17 mouse cellular contexts compared by ENCODE assay signal in the genomic region with DNA sequence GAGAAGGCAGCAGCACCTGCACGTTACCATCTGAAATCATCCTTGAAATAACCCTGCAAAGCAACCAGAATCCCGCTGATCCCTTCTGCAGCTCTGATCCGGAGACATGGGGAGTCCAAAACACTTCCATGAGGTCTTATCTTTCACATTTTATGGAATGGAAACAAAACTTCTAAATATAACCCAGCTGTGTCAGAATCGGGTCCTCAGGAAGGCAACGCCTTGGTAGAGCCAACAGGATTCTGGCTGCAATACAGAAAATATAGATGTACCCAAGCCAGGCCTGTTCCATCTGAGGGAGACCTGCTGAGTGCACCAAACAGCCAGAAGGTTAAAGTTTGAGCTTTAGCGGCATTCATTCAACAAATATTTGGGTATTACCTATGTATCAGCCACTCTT. TPM values are rescaled to one million over a fixed set of nuclear protein-coding genes. Genes with fewer than 3 reads are reported as not detected.
DNase-seq lines count a peak whose midpoint lies in the region; ATAC-seq and TF ChIP-seq lines count a peak whose summit lies in the region.
"Had no signal": no experiment of that assay in that cellular context is flagged by ENCODE, and none has a peak within 500 bp of the region (broad histone marks: within the 10 kb centered on the region; RNA-seq: fewer than 3 reads in every experiment).

No protein-coding gene starts in this region.

- intact Hi-C loops in heart, adult 2 months (cut with DNase I), result no loop called here
- intact Hi-C loops in heart, postnatal 25 days (cut with DNase I), result no loop called here

- no peak for DNase-seq in heart, adult 2 months
- no peak for DNase-seq in heart, postnatal 25 days (ENCODE audit: low spot score)
- peak; percentile 31 for DNase-seq in lung, embryonic 14.5 days
- DNase-seq in lung, postnatal 14 days, result no peak
- DNase-seq in heart, postnatal 4 days, result peak; percentile 26
- DNase-seq: adrenal gland, adult 8-10 months; cerebellum, adult 2 months; forebrain, postnatal 0 days; kidney, adult 11 months; left cerebral cortex, postnatal 4 days; liver, postnatal 0 days had no signal

- H3K27me3 ChIP-seq in heart, adult 2 months (ENCODE audit: control insufficient read depth, insufficient read depth, low read length), result no peaks in the 10 kb centered on the region
- H3K27me3 ChIP-seq in lung, embryonic 14.5 days (ENCODE audit: insufficient read depth, low read length), result no peaks in the 10 kb centered on the region
- no peaks in the 10 kb centered on the region for H3K27me3 ChIP-seq in heart, embryonic 15.5 days
- H3K27me3 ChIP-seq in liver, embryonic 12.5 days (replicated peaks), result no peaks in the 10 kb centered on the region
- H3K27me3 ChIP-seq: embryonic facial prominence, embryonic 12.5 days; hindbrain, embryonic 13.5 days had no signal

- H3K4me3 ChIP-seq in heart, adult 2 months, result no peak overlapping the region
- no peak overlapping the region for H3K4me3 ChIP-seq in lung, embryonic 14.5 days (ENCODE audit: low read depth, low read length)
- H3K4me3 ChIP-seq in heart, embryonic 15.5 days, result no peak overlapping the region
- no peak overlapping the region for H3K4me3 ChIP-seq in liver, embryonic 12.5 days
- H3K4me3 ChIP-seq: embryonic facial prominence, embryonic 12.5 days; hindbrain, embryonic 13.5 days had no signal

- TF ChIP-seq EP300 in heart, adult 2 months (IDR thresholded peaks at IDR 0.05; ENCODE audit: insufficient read depth, low read depth, low read length), result no peak

- no peak overlapping the region for H3K9ac ChIP-seq in heart, adult 2 months (ENCODE audit: low read depth, low read length)
- no peak overlapping the region for H3K9ac ChIP-seq in lung, embryonic 14.5 days
- no peak overlapping the region for H3K9ac ChIP-seq in heart, embryonic 15.5 days
- H3K9ac ChIP-seq in liver, embryonic 12.5 days, result no peak overlapping the region
- H3K9ac ChIP-seq: embryonic facial prominence, embryonic 12.5 days; forebrain, postnatal 0 days; hindbrain, embryonic 13.5 days; liver, postnatal 0 days had no signal

- 29% methylated on average over 6 of the region's 6 CpGs for WGBS in heart, adult 2 months
- WGBS in lung, embryonic 14.5 days, result 56% methylated on average over 6 of the region's 6 CpGs
- WGBS in heart, embryonic 15.5 days, result 27% methylated on average over 6 of the region's 6 CpGs
- 73% methylated on average over 6 of the region's 6 CpGs for WGBS in liver, embryonic 12.5 days (ENCODE audit: insufficient replicate concordance)

- H3K9me3 ChIP-seq in lung, embryonic 14.5 days (ENCODE audit: low read depth, low read length), result no peaks in the 10 kb centered on the region
- no peaks in the 10 kb centered on the region for H3K9me3 ChIP-seq in heart, embryonic 15.5 days (replicated peaks)
- H3K9me3 ChIP-seq in liver, embryonic 12.5 days (replicated peaks), result no peaks in the 10 kb centered on the region
- H3K9me3 ChIP-seq: embryonic facial prominence, embryonic 12.5 days; hindbrain, embryonic 13.5 days had no signal

- no peak for TF ChIP-seq CTCF in heart, adult 2 months (IDR thresholded peaks at IDR 0.05)
- no peak for TF ChIP-seq CTCF in lung, embryonic 14.5 days (IDR thresholded peaks at IDR 0.05; ENCODE audit: low read depth)

- H3K36me3 ChIP-seq in heart, adult 2 months (ENCODE audit: control insufficient read depth, insufficient read depth, low read length), result peaks cover 3% of the 10 kb centered on the region
- no peaks in the 10 kb centered on the region for H3K36me3 ChIP-seq in lung, embryonic 14.5 days (ENCODE audit: insufficient read depth)
- no peaks in the 10 kb centered on the region for H3K36me3 ChIP-seq in heart, embryonic 15.5 days
- H3K36me3 ChIP-seq in liver, embryonic 12.5 days, result no peaks in the 10 kb centered on the region
- H3K36me3 ChIP-seq: embryonic facial prominence, embryonic 12.5 days; hindbrain, embryonic 13.5 days had no signal

- no peak overlapping the region for H3K4me2 ChIP-seq in lung, embryonic 14.5 days
- H3K4me2 ChIP-seq in heart, embryonic 15.5 days, result peak overlapping the region; percentile 8; the same call in 1 of the 2 replicates
- no peak overlapping the region for H3K4me2 ChIP-seq in liver, embryonic 12.5 days
- H3K4me2 ChIP-seq: embryonic facial prominence, embryonic 12.5 days; hindbrain, embryonic 13.5 days; midbrain, embryonic 11.5 days had no signal

- peaks cover 2% of the 10 kb centered on the region for H3K4me1 ChIP-seq in heart, adult 2 months (ENCODE audit: control insufficient read depth, insufficient read depth, low read length)
- H3K4me1 ChIP-seq in lung, embryonic 14.5 days (ENCODE audit: insufficient read depth), result peaks cover 4% of the 10 kb centered on the region; the same call in 1 of the 2 replicates
- peaks cover 34% of the 10 kb centered on the region for H3K4me1 ChIP-seq in heart, embryonic 15.5 days (replicated peaks)
- H3K4me1 ChIP-seq in liver, embryonic 12.5 days, result peaks cover 5% of the 10 kb centered on the region; the same call in 1 of the 2 replicates
- H3K4me1 ChIP-seq: embryonic facial prominence, embryonic 12.5 days; hindbrain, embryonic 13.5 days had no signal

- 0 out of 2 replicates have a peak, but pooled peaks have one; percentile 24 for ATAC-seq in lung, embryonic 14.5 days (ENCODE audit: insufficient read depth)
- peak; percentile 78; the same call in 1 of the 2 replicates for ATAC-seq in heart, embryonic 15.5 days (replicated peaks; ENCODE audit: insufficient number of reproducible peaks, insufficient read depth, low FRiP score, low read depth)
- ATAC-seq in liver, embryonic 12.5 days, result no peak
- ATAC-seq: activated CD4-positive, CD25-positive, alpha-beta regulatory T cell, adult 4 months; forebrain, postnatal 0 days had no signal

- H3K79me2 ChIP-seq in heart, adult 2 months (replicated peaks; ENCODE audit: control insufficient read depth, insufficient read depth, low read length), result no peaks in the 10 kb centered on the region

- no peak for TF ChIP-seq POLR2A in heart, adult 2 months (IDR thresholded peaks at IDR 0.05; ENCODE audit: insufficient read depth, low read depth, low read length)

- peak overlapping the region; percentile 78 for H3K27ac ChIP-seq in heart, adult 2 months
- no peak overlapping the region for H3K27ac ChIP-seq in lung, embryonic 14.5 days (ENCODE audit: low read depth)
- peak overlapping the region; percentile 77 for H3K27ac ChIP-seq in heart, embryonic 15.5 days
- H3K27ac ChIP-seq in liver, embryonic 12.5 days, result no peak overlapping the region
- H3K27ac ChIP-seq: embryonic facial prominence, embryonic 12.5 days; hindbrain, embryonic 13.5 days had no signal

RNA-seq across cellular contexts. Expression of a gene that starts 9.8 kb away (rescaled TPM):
- total RNA-seq in heart, adult 2 months (2021), result 10 to 100 TPM; 25.2 to 28.8 TPM
- polyA plus RNA-seq in heart, adult 2 months (2012; rRNA removed), result 7.5 and 11.9 TPM in 2 replicates
- total RNA-seq in heart, postnatal 25 days (2021), result 10 to 100 TPM; 28.9 to 32.6 TPM
- 50.0 and 52.3 TPM in 2 replicates for polyA plus RNA-seq in lung, embryonic 14.5 days (2014; fragmentation: Nextera tagmentation; extraction: Ambion mirVana)
- 16.6 and 22.5 TPM in 2 replicates for polyA plus RNA-seq in heart, embryonic 15.5 days (2015; fragmentation: Nextera tagmentation; extraction: Ambion mirVana)
- total RNA-seq in heart, postnatal 4 days (2021), result 10 to 100 TPM; 33.6 to 37.5 TPM
- 19.4 and 20.9 TPM in 2 replicates for polyA plus RNA-seq in liver, embryonic 12.5 days (2016; fragmentation: Nextera tagmentation; extraction: Ambion mirVana)

Comparison
In these comparisons a context has a peak if more than half of its experiments do, and no peak if none do; other contexts are left out.
1. DNase-seq: peak in lung, embryonic 14.5 days (single experiment) and heart, postnatal 4 days (single experiment); none in heart, adult 2 months (0 of 2), heart, postnatal 25 days (single experiment) and lung, postnatal 14 days (single experiment).
2. H3K27ac ChIP-seq: peak in heart, adult 2 months (single experiment) and heart, embryonic 15.5 days (single experiment); none in lung, embryonic 14.5 days (single experiment) and liver, embryonic 12.5 days (single experiment).